ENCODE assay signal across 7 mouse cellular contexts in genomic region chr2:60962671-60963421, GRCm38 (mm10). TPM values are rescaled to one million over a fixed set of nuclear protein-coding genes. Genes with fewer than 3 reads are reported as not detected.
A peak's percentile ranks its signal among the peaks of the same experiment; 100 is the strongest.
DNase-seq lines count a peak whose midpoint lies in the region; ATAC-seq and TF ChIP-seq lines count a peak whose summit lies in the region.

TSS of gene Rbms1 (minus strand) at chr2:60963192.

- WGBS in embryonic facial prominence, embryonic 10.5 days = under 1% methylated on average over 51 of the region's 51 CpGs
- under 1% methylated on average over 50 of the region's 51 CpGs for WGBS in intestine, postnatal 0 days

- DNase-seq in adrenal gland, adult 8-10 months = peak; percentile 56
- DNase-seq in embryonic facial prominence, embryonic 10.5 days (ENCODE audit: low spot score) = peak; percentile 88
- peak; percentile 63 to 64 for DNase-seq in left cerebral cortex, postnatal 25 days (ENCODE audit: low spot score in 2 of 2)
- DNase-seq in right cerebral cortex, postnatal 36 days (ENCODE audit: low spot score in 2 of 2) = peak; percentile 24 to 30

- peak; percentile 43 for ATAC-seq in granulocyte monocyte progenitor cell, adult 5-6 weeks (replicated peaks; ENCODE audit: poor library complexity, severe bottlenecking)
- peak; percentile 72 for ATAC-seq in intestine, postnatal 0 days
- ATAC-seq in megakaryocyte-erythroid progenitor cell, adult 5-6 weeks (replicated peaks; ENCODE audit: low FRiP score, low TSS enrichment, poor library complexity, severe bottlenecking) = 0 out of 2 replicates have a peak, but pooled peaks have one; percentile 34

- H3K4me2 ChIP-seq in intestine, postnatal 0 days (replicated peaks; ENCODE audit: low read depth) = peak within 1 kb of the TSS; percentile 98

- no peak for TF ChIP-seq CTCF in intestine, postnatal 0 days (IDR thresholded peaks at IDR 0.05; ENCODE audit: low read depth)

- H3K27ac ChIP-seq in embryonic facial prominence, embryonic 10.5 days (replicated peaks) = peak within 1 kb of the TSS; percentile 95
- peak within 1 kb of the TSS; percentile 84 for H3K27ac ChIP-seq in intestine, postnatal 0 days (ENCODE audit: low read depth, low read length)

- no peaks in the 10 kb centered on the region for H3K27me3 ChIP-seq in embryonic facial prominence, embryonic 10.5 days (replicated peaks; ENCODE audit: low read depth, poor library complexity, severe bottlenecking)
- no peaks in the 10 kb centered on the region for H3K27me3 ChIP-seq in intestine, postnatal 0 days (replicated peaks; ENCODE audit: control insufficient read depth, insufficient read depth, low read length)

- peaks cover 34% of the 10 kb centered on the region for H3K4me1 ChIP-seq in embryonic facial prominence, embryonic 10.5 days
- no peaks in the 10 kb centered on the region for H3K4me1 ChIP-seq in intestine, postnatal 0 days (replicated peaks; ENCODE audit: control insufficient read depth, insufficient read depth, low read length)

- H3K9me3 ChIP-seq in embryonic facial prominence, embryonic 10.5 days = no peaks in the 10 kb centered on the region
- no peaks in the 10 kb centered on the region for H3K9me3 ChIP-seq in intestine, postnatal 0 days (ENCODE audit: control insufficient read depth)

- peak within 1 kb of the TSS; percentile 89 for H3K4me3 ChIP-seq in embryonic facial prominence, embryonic 10.5 days
- H3K4me3 ChIP-seq in intestine, postnatal 0 days (ENCODE audit: low read depth, low read length) = peak within 1 kb of the TSS; percentile 64

- intact Hi-C loops in left cerebral cortex, postnatal 25 days (cut with DNase I) = loop anchor here (2.0 to 5.0 kb wide), 3 partner anchors 62 to 440 kb away; no protein-coding TSS in a partner anchor

- peak within 1 kb of the TSS; percentile 64 for H3K9ac ChIP-seq in intestine, postnatal 0 days (ENCODE audit: low read depth, low read length)

- H3K36me3 ChIP-seq in embryonic facial prominence, embryonic 10.5 days (replicated peaks) = no peaks in the 10 kb centered on the region
- no peaks in the 10 kb centered on the region for H3K36me3 ChIP-seq in intestine, postnatal 0 days (ENCODE audit: control insufficient read depth, insufficient read depth)

RNA-seq across cellular contexts. Expression of gene Rbms1, which starts in this region (rescaled TPM):
- 10 to 100 TPM; 40.6 to 71.6 (median 53.7) TPM for total RNA-seq in adrenal gland, adult 8-10 months (2022)
- 103 and 106 TPM in 2 replicates for polyA plus RNA-seq in embryonic facial prominence, embryonic 10.5 days (2016; fragmentation: Nextera tagmentation; extraction: Ambion mirVana)
- total RNA-seq in granulocyte monocyte progenitor cell, adult 5-6 weeks (2014; fragmentation: Nextera tagmentation) = 22.6 and 30.9 TPM in 2 replicates
- 23.4 and 27.5 TPM in 2 replicates for total RNA-seq in granulocyte monocyte progenitor cell, adult 5-6 weeks (2017)
- polyA plus RNA-seq in intestine, postnatal 0 days (2015; fragmentation: Nextera tagmentation; extraction: Ambion mirVana) = 41.3 and 41.4 TPM in 2 replicates
- total RNA-seq in left cerebral cortex, postnatal 25 days (2021) = 10 to 100 TPM; 18.9 to 23.6 TPM
- total RNA-seq in megakaryocyte-erythroid progenitor cell, adult 5-6 weeks (2014; fragmentation: Nextera tagmentation) = 8.9 and 15.6 TPM in 2 replicates
- 13.1 and 16.4 TPM in 2 replicates for total RNA-seq in megakaryocyte-erythroid progenitor cell, adult 5-6 weeks (2017)

Comparison
In these comparisons a context has a peak if more than half of its experiments do, and no peak if none do; other contexts are left out.
1. Peak in every context shown above with its lines: DNase-seq, ATAC-seq, H3K4me3 ChIP-seq and H3K27ac ChIP-seq.
2. DNase-seq: peak in every context shown above with its lines; median percentile 88 in embryonic facial prominence, embryonic 10.5 days; 64 in left cerebral cortex, postnatal 25 days; 56 in adrenal gland, adult 8-10 months; 27 in right cerebral cortex, postnatal 36 days.